Mouse (Mus musculus): Measurements from ENCODE around the gene Zfp689. TPM values are rescaled to one million over a fixed set of nuclear protein-coding genes. Genes with fewer than 3 reads are reported as not detected.
"Not testable (repeated sequence)": the region's sequence is repeated elsewhere in the genome, so short reads cannot be mapped to it uniquely, and the experiment has no call there.

Gene Zfp689
- polyA plus RNA-seq, 1 experiment from 2014 or later: 9.6 TPM

DNA sequence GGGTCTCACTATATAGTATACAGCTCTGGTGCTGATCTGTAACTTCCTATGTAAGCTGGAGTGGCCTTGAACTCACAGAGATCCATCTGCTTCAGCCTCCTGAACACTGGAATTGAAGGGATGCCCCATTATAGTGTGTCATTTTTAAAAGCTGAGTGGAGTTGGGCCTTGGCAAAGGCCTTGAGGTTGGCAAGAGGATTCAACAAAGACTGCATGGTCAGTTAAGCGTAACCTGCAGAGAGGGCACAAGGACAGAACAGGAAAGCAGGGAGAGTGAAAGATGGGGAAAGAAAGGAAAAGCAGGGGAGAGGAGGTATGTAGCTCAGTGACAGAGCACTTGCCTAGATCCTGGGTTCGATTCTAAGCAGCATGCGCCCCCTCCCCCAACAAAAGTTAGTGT lies 23.7 kb downstream of the Zfp689 start:
- Histone ChIP-seq H3K4me2 (no peak overlapping the region), H3K4me1 (ENCODE audit: insufficient read depth) (no peaks in the 10 kb centered on the region), H3K4me3 (ENCODE audit: low read depth, low read length) (no peak overlapping the region), H3K36me3 (ENCODE audit: insufficient read depth) (no peaks in the 10 kb centered on the region), H3K27ac (ENCODE audit: low read depth) (no peak overlapping the region), H3K9ac (no peak overlapping the region), H3K9me3 (ENCODE audit: low read depth, low read length) (no peaks in the 10 kb centered on the region), H3K27me3 (ENCODE audit: insufficient read depth, low read length) (peaks cover 12% of the 10 kb centered on the region; the same call in 1 of the 2 replicates)
- 81% methylated on average over 3 of the region's 3 CpGs for WGBS
- DNase-seq (no peak), ATAC-seq (ENCODE audit: insufficient read depth) (no peak)
- no peak for TF ChIP-seq CTCF (IDR thresholded peaks at IDR 0.05; ENCODE audit: low read depth)

DNA sequence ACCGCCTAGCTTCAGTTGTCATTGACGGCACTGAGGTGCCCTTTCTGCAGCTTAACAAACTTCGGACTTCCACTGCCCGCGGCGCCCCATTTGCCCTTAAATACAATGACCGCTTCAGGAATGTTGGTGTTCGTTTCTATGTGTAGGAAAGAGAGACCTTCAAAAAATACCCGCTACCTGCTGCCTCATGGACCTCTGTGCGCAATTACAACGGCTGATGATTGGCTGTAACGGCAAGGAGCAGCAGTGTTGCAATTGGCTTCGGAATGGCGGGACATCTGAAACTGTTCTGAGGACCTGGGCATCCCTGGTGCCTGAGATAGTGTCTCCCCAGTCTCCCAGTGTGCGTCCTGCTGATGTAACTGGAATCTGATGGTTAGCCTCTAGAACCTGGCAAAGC lies 26.7 kb downstream of the Zfp689 start:
- DNase-seq (no peak), ATAC-seq (ENCODE audit: insufficient read depth) (peak; percentile 36; the same call in 1 of the 2 replicates)
- Histone ChIP-seq H3K9ac (peak overlapping the region; percentile 85), H3K4me3 (ENCODE audit: low read depth, low read length) (peak overlapping the region; percentile 75), H3K9me3 (ENCODE audit: low read depth, low read length) (no peaks in the 10 kb centered on the region), H3K4me2 (peak overlapping the region; percentile 97), H3K4me1 (ENCODE audit: insufficient read depth) (no peaks in the 10 kb centered on the region), H3K36me3 (ENCODE audit: insufficient read depth) (peaks cover 9% of the 10 kb centered on the region; the same call in 1 of the 2 replicates), H3K27ac (ENCODE audit: low read depth) (no peak overlapping the region), H3K27me3 (ENCODE audit: insufficient read depth, low read length) (peaks cover 12% of the 10 kb centered on the region; the same call in 1 of the 2 replicates)
- no peak for TF ChIP-seq CTCF (IDR thresholded peaks at IDR 0.05; ENCODE audit: low read depth)
- WGBS: under 1% methylated on average over 15 of the region's 15 CpGs

DNA sequence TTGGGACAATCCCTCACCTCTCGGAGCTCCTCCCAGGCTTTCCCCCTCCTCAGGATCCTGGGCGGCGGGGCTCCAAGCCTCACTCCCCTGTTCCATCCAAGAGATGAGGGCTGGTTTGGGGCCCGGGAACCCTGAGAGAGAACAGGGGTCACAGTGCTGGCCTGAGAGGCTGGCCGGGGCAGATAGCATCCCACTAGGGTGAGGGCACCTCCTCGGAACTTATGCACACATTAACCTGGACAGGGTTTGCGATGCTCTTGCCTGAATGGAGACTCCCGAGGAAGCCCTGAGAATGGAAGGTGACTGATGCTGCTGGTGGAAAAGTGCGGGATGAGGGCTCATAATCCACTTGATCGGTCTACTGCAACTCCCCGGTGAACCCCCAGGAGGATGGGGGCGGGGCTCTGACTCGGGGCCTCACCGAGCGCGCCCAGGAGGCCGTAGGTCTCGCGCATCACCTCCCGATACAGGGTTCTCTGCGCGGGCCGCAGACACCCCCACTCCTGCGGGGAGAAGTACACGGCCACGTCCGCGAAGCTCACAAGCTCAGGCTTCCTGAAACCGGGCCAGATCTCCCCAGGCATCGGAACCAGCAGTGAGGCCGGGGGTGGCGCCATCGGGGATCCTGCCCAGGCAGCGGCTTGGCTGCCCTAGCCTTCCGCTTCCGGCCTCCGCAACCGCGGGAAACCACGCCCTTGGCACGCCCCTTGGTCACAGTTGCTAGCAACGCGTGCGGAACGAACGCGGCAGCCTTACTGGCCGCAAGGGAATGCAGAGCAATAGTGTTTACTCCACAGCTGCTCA lies 27.4 kb downstream of the Zfp689 start, which contains the start of gene Zfp688:
TSS of gene Zfp688 (minus strand) at position 681 of the 804 bp plus-strand sequence.
- Histone ChIP-seq H3K4me2 (peak within 1 kb of the TSS; percentile 97), H3K4me1 (ENCODE audit: insufficient read depth) (no peaks in the 10 kb centered on the region), H3K4me3 (ENCODE audit: low read depth, low read length) (peak within 1 kb of the TSS; percentile 75), H3K27ac (ENCODE audit: low read depth) (peak within 1 kb of the TSS; percentile 52; the same call in 1 of the 2 replicates), H3K9me3 (ENCODE audit: low read depth, low read length) (no peaks in the 10 kb centered on the region), H3K9ac (peak within 1 kb of the TSS; percentile 85), H3K27me3 (ENCODE audit: insufficient read depth, low read length) (peaks cover 12% of the 10 kb centered on the region; the same call in 1 of the 2 replicates), H3K36me3 (ENCODE audit: insufficient read depth) (peaks cover 9% of the 10 kb centered on the region; the same call in 1 of the 2 replicates)
- ATAC-seq (ENCODE audit: insufficient read depth) (peak; percentile 97), DNase-seq (peak; percentile 98)
- peak; percentile 36 for TF ChIP-seq CTCF (IDR thresholded peaks at IDR 0.05; ENCODE audit: low read depth)
- WGBS: 1% methylated on average over 48 of the region's 48 CpGs

DNA sequence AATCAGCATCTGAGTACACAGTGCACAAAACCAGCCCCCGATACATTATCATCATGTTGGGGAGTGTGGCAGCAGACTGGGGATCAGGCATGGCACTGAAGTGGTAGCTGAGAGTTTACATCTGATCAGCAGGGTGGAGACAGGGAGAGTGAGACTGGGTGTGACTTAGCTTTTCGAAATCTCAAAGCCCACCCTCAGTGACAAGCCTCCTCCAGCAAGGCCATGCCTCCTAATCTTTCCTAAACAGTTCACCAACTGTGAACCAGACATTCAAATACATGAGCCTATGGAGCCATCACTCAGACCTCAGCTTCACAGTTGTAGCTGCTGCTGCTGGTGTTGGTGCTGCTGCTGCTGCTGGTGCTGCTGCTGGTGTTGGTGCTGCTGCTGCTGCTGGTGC lies 37.5 kb downstream of the Zfp689 start:
- Histone ChIP-seq H3K9ac (no peak overlapping the region), H3K4me2 (no peak overlapping the region), H3K36me3 (ENCODE audit: insufficient read depth) (no peaks in the 10 kb centered on the region), H3K27ac (ENCODE audit: low read depth) (no peak overlapping the region), H3K4me1 (ENCODE audit: insufficient read depth) (no peaks in the 10 kb centered on the region), H3K4me3 (ENCODE audit: low read depth, low read length) (no peak overlapping the region), H3K9me3 (ENCODE audit: low read depth, low read length) (no peaks in the 10 kb centered on the region), H3K27me3 (ENCODE audit: insufficient read depth, low read length) (no peaks in the 10 kb centered on the region)
- no peak for ATAC-seq (ENCODE audit: insufficient read depth)
- TF ChIP-seq CTCF (IDR thresholded peaks at IDR 0.05; ENCODE audit: low read depth): no peak
- WGBS: 77% methylated on average over 2 of the region's 2 CpGs
- no peak for DNase-seq

DNA sequence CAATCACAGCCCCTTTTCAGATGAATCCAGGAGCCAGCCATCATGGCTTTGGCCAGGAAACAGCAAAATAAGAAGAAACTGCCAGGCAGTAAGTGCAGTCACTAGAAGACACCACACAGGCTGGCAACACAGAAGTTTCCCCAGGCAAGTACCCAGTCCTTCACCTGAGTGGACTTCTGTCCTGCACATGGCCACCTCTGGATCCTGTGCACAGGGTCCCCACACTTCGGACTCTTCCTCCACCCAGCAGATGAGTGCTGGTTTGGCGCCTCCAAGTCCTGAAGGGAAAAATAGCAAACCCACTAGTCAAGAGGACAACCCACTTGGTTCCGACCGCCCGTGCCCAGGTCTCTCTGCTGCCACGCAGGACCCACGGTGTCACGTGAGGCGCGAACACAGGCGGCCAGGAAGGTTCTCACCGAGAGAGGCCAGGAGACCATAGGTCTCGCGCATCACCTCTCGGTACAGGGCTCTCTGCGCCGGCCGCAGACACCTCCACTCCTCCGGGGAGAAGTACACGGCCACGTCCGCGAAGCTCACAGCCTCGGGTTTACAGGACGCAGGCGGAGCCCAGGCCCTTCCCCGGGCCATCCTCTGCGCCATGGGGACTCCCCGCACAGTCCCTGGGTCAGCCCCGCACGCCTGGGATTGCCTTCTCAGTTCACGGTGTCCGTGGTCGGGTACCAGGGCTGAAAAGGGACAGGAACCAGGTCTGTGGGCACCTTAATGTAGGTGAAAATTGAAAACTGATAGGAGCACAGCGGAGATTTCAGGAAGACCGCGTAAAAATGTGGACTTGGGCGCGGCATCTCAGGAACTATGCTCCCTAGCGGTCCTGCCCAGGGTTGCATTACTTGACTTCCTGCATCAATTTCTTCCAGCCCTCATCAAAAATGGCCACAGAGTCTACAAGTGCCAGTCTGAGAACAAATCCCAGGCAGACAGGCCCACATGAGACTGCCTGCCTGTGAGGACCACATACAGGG lies 42.7 kb downstream of the Zfp689 start, which contains the start of gene Zfp764:
TSS of gene Zfp764 (minus strand) at position 821 of the 986 bp plus-strand sequence.
- H3K4me1 ChIP-seq (ENCODE audit: insufficient read depth); H3K27me3 ChIP-seq (ENCODE audit: insufficient read depth, low read length); H3K36me3 ChIP-seq (ENCODE audit: insufficient read depth); H3K9me3 ChIP-seq (ENCODE audit: low read depth, low read length): not testable (repeated sequence)
- peak; percentile 83 for TF ChIP-seq CTCF (IDR thresholded peaks at IDR 0.05; ENCODE audit: low read depth)
- Histone ChIP-seq H3K9ac (peak within 1 kb of the TSS; percentile 77), H3K4me2 (peak within 1 kb of the TSS; percentile 88), H3K27ac (ENCODE audit: low read depth) (peak within 1 kb of the TSS; percentile 75; the same call in 1 of the 2 replicates), H3K4me3 (ENCODE audit: low read depth, low read length) (peak within 1 kb of the TSS; percentile 54)
- ATAC-seq (ENCODE audit: insufficient read depth) (peak; percentile 92), DNase-seq (peak; percentile 95)
- 4% methylated on average over 40 of the region's 40 CpGs for WGBS

DNA sequence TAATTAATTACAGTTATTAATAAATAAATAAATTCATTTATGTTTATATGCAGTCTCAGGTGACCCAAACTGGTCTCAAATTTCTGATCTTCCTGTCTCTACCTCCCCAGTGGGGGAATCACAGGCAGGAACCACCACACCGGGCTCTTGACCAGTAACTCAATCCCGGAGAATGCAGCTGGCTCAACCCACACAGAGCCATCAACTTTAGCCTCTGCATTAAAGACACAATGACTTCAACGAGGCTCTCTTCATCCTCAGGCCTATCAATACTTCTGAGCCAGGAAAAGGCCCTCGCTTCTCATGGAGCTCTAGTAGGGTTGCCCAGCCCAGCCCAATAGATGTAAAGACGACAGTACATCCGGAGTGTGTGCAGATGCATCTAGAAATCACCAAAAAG lies 44.9 kb downstream of the Zfp689 start:
- not testable (repeated sequence) for H3K27me3 ChIP-seq (ENCODE audit: insufficient read depth, low read length); ATAC-seq (ENCODE audit: insufficient read depth); H3K4me2 ChIP-seq; H3K9me3 ChIP-seq (ENCODE audit: low read depth, low read length); H3K9ac ChIP-seq; H3K4me1 ChIP-seq (ENCODE audit: insufficient read depth); H3K36me3 ChIP-seq (ENCODE audit: insufficient read depth); H3K4me3 ChIP-seq (ENCODE audit: low read depth, low read length); H3K27ac ChIP-seq (ENCODE audit: low read depth); DNase-seq
- 96% methylated on average over 6 of the region's 6 CpGs for WGBS

Data from lung, embryonic 14.5 days (tissue).